Mouse (Mus musculus) limb, embryonic 13.5 days (tissue): ENCODE data around the gene Etnk1. TPM values are rescaled to one million over a fixed set of nuclear protein-coding genes. Genes with fewer than 3 reads are reported as not detected.

ENCODE experiments used
- polyA plus RNA-seq: library from polyadenylated mRNA; unstranded; fragments of >200 nt; fragmentation: Nextera tagmentation; extraction: Ambion mirVana; gene quantifications from 2 replicates; pipeline ENCODE4 v1.2.1, GENCODE M21; 2015

The Etnk1 gene
- polyA plus RNA-seq, 1 experiment from 2014 or later, result 19.4 TPM

Other genes with a start within 250 kb of the Etnk1 start
- 1.1 and 1.3 TPM in 2 replicates for gene St8sia1, start 202.8 kb upstream of the Etnk1 start, polyA plus RNA-seq
- 29.1 and 30.0 TPM in 2 replicates for gene C2cd5, start 67.1 kb upstream of the Etnk1 start, polyA plus RNA-seq